Mouse (Mus musculus) hindbrain, embryonic 11.5 days (tissue): ENCODE measurements around the gene Wwox. TPM values are rescaled to one million over a fixed set of nuclear protein-coding genes. Genes with fewer than 3 reads are reported as not detected.

Experiments used
- ATAC-seq: fragments of 200-750 bp; cut with Nextera tagmentation; 2 replicates; pipeline ENCODE4 v1.8.0; 2017; ENCODE audit warnings: mild to moderate bottlenecking, moderate TSS enrichment, moderate library complexity; ENCODE audit not compliant: low FRiP score
- DNase-seq: peaks from one replicate; pipeline ENCODE4 v3.0.0-alpha.2; 2015; ENCODE audit warnings: low spot score
- H3K27ac ChIP-seq: fragments of 300-500 bp; sonication (generic); 2 replicates; pipeline ENCODE4 v1.5.1; 2014; ENCODE audit warnings: mild to moderate bottlenecking, low read depth, low read length
- H3K27me3 ChIP-seq: fragments of 300-500 bp; sonication (generic); 2 replicates; pipeline ENCODE4 v1.6.1; 2014; ENCODE audit warnings: mild to moderate bottlenecking, low read length, moderate library complexity, mixed read lengths; ENCODE audit not compliant: control insufficient read depth, insufficient read depth
- H3K36me3 ChIP-seq: fragments of 300-500 bp; sonication (generic); 2 replicates; pipeline ENCODE4 v1.6.1; 2014; ENCODE audit warnings: mild to moderate bottlenecking, low read length, moderate library complexity, mixed read lengths; ENCODE audit not compliant: control insufficient read depth, insufficient read depth
- H3K4me1 ChIP-seq: fragments of 300-500 bp; sonication (generic); replicated peaks from 2 replicates; pipeline ENCODE4 v1.6.1; 2014; ENCODE audit warnings: low read length, mixed read lengths; ENCODE audit not compliant: control insufficient read depth, insufficient read depth
- H3K4me2 ChIP-seq: fragments of 300-500 bp; sonication (generic); replicated peaks from 2 replicates; pipeline ENCODE4 v1.6.1; 2014; ENCODE audit warnings: mild to moderate bottlenecking, low read depth, low read length
- H3K4me3 ChIP-seq: fragments of 300-500 bp; sonication (generic); 2 replicates; pipeline ENCODE4 v1.5.1; 2014; ENCODE audit warnings: low read depth, low read length
- H3K9ac ChIP-seq: fragments of 300-500 bp; sonication (generic); 2 replicates; pipeline ENCODE4 v1.6.1; 2014; ENCODE audit warnings: low read depth, low read length
- H3K9me3 ChIP-seq: fragments of 300-500 bp; sonication (generic); 2 replicates; pipeline ENCODE4 v1.6.1; 2016; ENCODE audit warnings: low read length; ENCODE audit not compliant: control insufficient read depth
- WGBS: fragments of 180-500 bp; shearing (Covaris S2); extraction: QIAGEN DNeasy Blood & Tissue Kit; methylation state at CpG from one replicate; pipeline ENCODE4 v1.1.7; 2014; 5-methylcytosine and 5-hydroxymethylcytosine counted together
- polyA plus RNA-seq: library from polyadenylated mRNA; unstranded; fragments of >200 nt; fragmentation: Nextera tagmentation; extraction: Ambion mirVana; gene quantifications from 2 replicates; pipeline ENCODE4 v1.2.1, GENCODE M21; 2014

Gene Wwox
- polyA plus RNA-seq, 1 experiment from 2014 or later: 14.1 TPM

DNA sequence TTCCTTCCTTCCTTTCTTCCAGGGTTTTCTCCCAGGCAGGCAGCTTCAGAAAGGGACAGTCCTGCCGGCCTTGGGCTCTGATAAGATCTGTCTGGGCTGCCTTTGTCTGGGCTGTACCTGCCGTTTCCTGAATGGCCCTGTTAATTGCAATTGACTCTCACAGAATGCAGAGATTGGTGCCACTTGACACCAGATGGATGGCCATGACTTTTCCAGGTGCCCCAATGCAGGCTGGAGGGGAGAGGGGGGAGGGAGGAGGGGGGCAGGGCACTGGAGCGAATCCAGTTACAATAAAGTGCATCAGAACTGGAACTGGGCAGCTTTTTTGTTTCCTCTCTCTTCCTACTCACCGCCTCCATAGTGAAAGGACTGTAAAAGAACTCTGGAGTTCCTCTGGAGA, 443.0 kb downstream of the Wwox start:
- peaks cover 3% of the 10 kb centered on the region; the same call in 1 of the 2 replicates for H3K4me1 ChIP-seq

DNA sequence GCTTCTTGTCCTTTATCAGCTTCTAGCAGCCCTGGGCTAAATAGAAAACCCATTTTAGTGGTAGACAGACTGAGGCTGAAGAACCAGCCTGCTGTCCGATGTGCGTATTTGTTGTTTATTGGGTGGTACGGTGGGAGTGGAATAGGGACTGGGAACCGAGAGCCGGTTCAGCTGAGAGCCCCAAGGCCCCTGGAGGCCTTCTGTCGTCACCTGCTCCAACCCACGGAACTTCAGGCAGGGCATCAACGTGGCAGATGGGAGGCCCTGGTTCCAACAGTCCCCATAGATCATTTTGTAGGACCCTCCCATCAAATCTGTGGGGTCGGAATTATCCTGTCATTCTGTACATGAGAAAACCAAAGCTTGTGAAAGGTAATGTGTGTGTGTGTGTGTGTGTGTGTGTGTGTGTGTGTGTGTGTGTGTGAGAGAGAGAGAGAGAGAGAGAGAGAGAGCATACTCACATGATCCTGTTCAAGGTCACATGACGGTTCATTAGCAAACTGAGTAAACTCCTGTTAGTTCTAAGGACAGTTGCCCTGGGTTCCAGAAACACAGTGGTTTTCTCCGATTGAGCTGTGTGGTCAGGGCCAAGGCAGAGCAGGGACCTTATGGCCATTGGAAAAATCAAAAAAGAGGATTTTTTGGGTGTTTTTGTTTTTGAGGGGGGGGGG, 443.6 kb downstream of the Wwox start:
- no peak overlapping the region for H3K4me3 ChIP-seq
- no peak overlapping the region for H3K4me2 ChIP-seq
- peaks cover 3% of the 10 kb centered on the region; the same call in 1 of the 2 replicates for H3K4me1 ChIP-seq
- H3K27me3 ChIP-seq: no peaks in the 10 kb centered on the region
- H3K9ac ChIP-seq: no peak overlapping the region
- H3K9me3 ChIP-seq: no peaks in the 10 kb centered on the region
- H3K36me3 ChIP-seq: no peaks in the 10 kb centered on the region
- 77% methylated on average over 11 of the region's 11 CpGs for WGBS
- no peak for DNase-seq
- no peak for ATAC-seq
- H3K27ac ChIP-seq: no peak overlapping the region

More for the DNA sequence above, 443.0 kb downstream of the Wwox start:
- Histone ChIP-seq H3K27me3 (no peaks in the 10 kb centered on the region), H3K4me2 (no peak overlapping the region), H3K36me3 (no peaks in the 10 kb centered on the region), H3K9me3 (no peaks in the 10 kb centered on the region), H3K4me3 (no peak overlapping the region), H3K27ac (no peak overlapping the region), H3K9ac (no peak overlapping the region)
- DNase-seq (no peak), ATAC-seq (no peak)
- WGBS: 43% methylated on average over 4 of the region's 4 CpGs

DNA sequence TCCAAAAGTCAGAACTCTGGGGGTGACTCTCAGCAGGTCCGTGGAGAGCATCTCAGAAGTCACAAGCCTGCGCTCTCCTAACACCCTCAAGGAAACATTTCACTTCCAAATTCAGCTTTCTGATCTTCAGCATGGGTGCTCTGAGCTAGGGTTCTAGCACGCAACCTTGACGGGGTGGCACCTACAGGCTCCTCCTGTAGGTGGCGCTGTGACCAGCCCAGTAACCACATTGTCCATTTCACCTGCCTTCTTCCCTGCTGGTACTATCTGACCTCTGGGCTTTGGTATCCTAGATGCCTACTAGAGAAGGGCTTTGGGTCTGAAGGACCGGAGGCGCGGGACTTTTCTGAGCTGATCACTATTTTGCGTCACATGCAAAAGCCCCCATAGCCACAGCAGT, 444.5 kb downstream of the Wwox start:
- Histone ChIP-seq H3K36me3 (no peaks in the 10 kb centered on the region), H3K27ac (no peak overlapping the region), H3K4me3 (no peak overlapping the region), H3K9ac (no peak overlapping the region), H3K4me1 (no peaks in the 10 kb centered on the region; the same call in 1 of the 2 replicates), H3K9me3 (no peaks in the 10 kb centered on the region), H3K4me2 (no peak overlapping the region), H3K27me3 (no peaks in the 10 kb centered on the region)
- no peak for ATAC-seq
- no peak for DNase-seq
- WGBS: 74% methylated on average over 9 of the region's 9 CpGs

DNA sequence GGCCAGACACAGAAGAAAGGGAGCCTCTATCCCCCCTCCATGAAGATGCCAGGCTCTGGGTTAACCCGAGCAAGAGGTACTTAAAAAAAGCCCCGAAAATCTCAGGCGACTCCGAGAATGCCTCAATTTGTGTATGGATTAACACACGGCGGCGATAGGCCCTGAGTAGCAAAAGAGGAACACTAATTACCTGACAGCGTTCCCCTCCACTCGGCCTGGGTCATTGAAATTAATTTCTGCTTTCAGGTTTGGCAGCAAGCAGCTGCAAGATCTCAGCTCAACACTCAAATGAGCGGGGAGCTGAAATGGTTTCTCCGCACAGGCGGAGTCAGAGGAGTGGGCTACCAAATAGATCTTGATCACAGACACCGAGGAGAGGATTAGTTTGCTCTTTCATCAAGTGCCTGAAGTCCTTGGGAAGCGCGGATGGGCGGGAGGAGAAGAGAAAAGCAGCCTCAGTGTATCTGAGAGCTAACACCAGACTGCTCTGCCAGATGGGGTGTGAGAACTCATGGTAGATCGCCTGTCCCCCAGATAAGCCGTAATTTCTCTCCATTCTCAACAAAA, 445.7 kb downstream of the Wwox start:
- Histone ChIP-seq H3K27ac (no peak overlapping the region), H3K4me2 (no peak overlapping the region), H3K9ac (no peak overlapping the region), H3K9me3 (no peaks in the 10 kb centered on the region), H3K4me1 (no peaks in the 10 kb centered on the region; the same call in 1 of the 2 replicates), H3K36me3 (no peaks in the 10 kb centered on the region), H3K4me3 (no peak overlapping the region), H3K27me3 (no peaks in the 10 kb centered on the region)
- no peak for DNase-seq
- ATAC-seq: no peak
- WGBS: 55% methylated on average over 18 of the region's 18 CpGs

- H3K27me3 ChIP-seq: no peaks in the 10 kb centered on the region
- no peak overlapping the region for H3K9ac ChIP-seq
- DNase-seq: no peak
- H3K9me3 ChIP-seq: no peaks in the 10 kb centered on the region
- H3K4me1 ChIP-seq: no peaks in the 10 kb centered on the region; the same call in 1 of the 2 replicates
- ATAC-seq: no peak
- H3K27ac ChIP-seq: no peak overlapping the region
- H3K4me2 ChIP-seq: no peak overlapping the region
- H3K4me3 ChIP-seq: no peak overlapping the region
- 88% methylated on average over 3 of the region's 3 CpGs for WGBS
- H3K36me3 ChIP-seq: no peaks in the 10 kb centered on the region
Observed at GRCm38 (mm10) chr8:114888388-114888787, 448.9 kb downstream of the Wwox start.

DNA sequence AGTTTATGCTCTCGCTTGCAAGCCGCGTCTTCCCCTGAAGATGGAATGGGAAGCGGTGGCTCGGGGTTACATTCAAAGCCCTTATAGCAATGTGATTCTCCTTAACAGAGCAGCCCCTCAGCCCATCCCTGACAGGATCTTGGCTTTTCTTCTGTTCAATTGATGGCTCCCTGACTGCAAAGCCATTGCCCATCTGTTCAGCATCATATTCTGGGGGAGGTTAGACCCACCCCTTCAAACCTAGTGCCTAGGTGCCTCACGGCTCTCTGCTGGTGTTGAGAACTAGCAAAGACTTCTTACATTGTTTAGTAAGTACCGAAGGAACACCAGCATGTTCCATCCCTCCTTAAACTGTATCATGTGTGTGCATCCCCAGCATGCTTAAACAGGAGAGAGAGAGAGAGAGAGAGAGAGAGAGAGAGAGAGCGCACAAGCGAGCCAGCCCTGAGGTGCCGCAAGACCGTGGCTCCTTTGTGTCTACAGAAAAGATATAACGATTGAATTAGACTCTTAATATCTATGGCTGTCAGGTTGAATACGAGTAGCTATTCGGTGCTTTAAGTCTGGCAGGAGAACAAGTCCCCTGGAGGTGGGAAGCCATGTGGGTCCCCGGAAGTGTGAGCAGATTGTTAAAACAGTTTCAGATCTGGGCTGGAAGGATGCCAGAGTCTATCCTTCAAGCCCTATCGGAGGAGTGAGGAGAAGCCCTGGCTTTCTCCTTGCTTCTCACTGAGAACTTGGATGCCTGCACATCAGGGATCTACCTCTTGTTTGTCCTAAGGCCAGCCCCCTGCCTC, 450.3 kb downstream of the Wwox start:
- Histone ChIP-seq H3K27me3 (no peaks in the 10 kb centered on the region), H3K4me2 (no peak overlapping the region), H3K27ac (no peak overlapping the region), H3K4me1 (no peaks in the 10 kb centered on the region; the same call in 1 of the 2 replicates), H3K9me3 (no peaks in the 10 kb centered on the region), H3K9ac (no peak overlapping the region), H3K36me3 (no peaks in the 10 kb centered on the region), H3K4me3 (no peak overlapping the region)
- DNase-seq: no peak
- 79% methylated on average over 16 of the region's 16 CpGs for WGBS
- no peak for ATAC-seq

- no peak overlapping the region for H3K27ac ChIP-seq
Observed at GRCm38 (mm10) chr8:114890478-114890877, 451.0 kb downstream of the Wwox start.

GRCm38 (mm10) chr8:114891252-114891651, 451.8 kb downstream of the Wwox start:
- WGBS: 80% methylated on average over 4 of the region's 4 CpGs

More at GRCm38 (mm10) chr8:114890478-114890877, 451.0 kb downstream of the Wwox start:
- H3K9me3 ChIP-seq: no peaks in the 10 kb centered on the region
- no peaks in the 10 kb centered on the region for H3K27me3 ChIP-seq
- WGBS: 54% methylated on average over 5 of the region's 5 CpGs
- H3K4me1 ChIP-seq: no peaks in the 10 kb centered on the region; the same call in 1 of the 2 replicates
- ATAC-seq (no peak), DNase-seq (no peak)
- no peak overlapping the region for H3K4me3 ChIP-seq
- H3K4me2 ChIP-seq: no peak overlapping the region
- no peaks in the 10 kb centered on the region for H3K36me3 ChIP-seq
- H3K9ac ChIP-seq: no peak overlapping the region

More at GRCm38 (mm10) chr8:114891252-114891651, 451.8 kb downstream of the Wwox start:
- Histone ChIP-seq H3K27me3 (no peaks in the 10 kb centered on the region), H3K9me3 (no peaks in the 10 kb centered on the region), H3K4me2 (no peak overlapping the region), H3K4me1 (no peaks in the 10 kb centered on the region; the same call in 1 of the 2 replicates), H3K36me3 (no peaks in the 10 kb centered on the region), H3K27ac (no peak overlapping the region), H3K4me3 (no peak overlapping the region), H3K9ac (no peak overlapping the region)
- DNase-seq: no peak
- ATAC-seq: no peak
